Mouse (Mus musculus) forebrain, embryonic 16.5 days (tissue): ENCODE measurements around the gene Clic1. TPM values are rescaled to one million over a fixed set of nuclear protein-coding genes. Genes with fewer than 3 reads are reported as not detected.

ENCODE experiments used
- ATAC-seq: fragments of 200-750 bp; cut with Nextera tagmentation; 2 replicates; pipeline ENCODE4 v1.8.0; 2017; ENCODE audit warnings: mild to moderate bottlenecking, moderate library complexity
- H3K27ac ChIP-seq: fragments of 300-500 bp; sonication (generic); 2 replicates; pipeline ENCODE4 v1.5.1; 2014; ENCODE audit warnings: low read length, control low read depth
- H3K27me3 ChIP-seq: fragments of 300-500 bp; sonication (generic); replicated peaks from 2 replicates; pipeline ENCODE4 v1.6.1; 2014; ENCODE audit warnings: low read length; ENCODE audit not compliant: control insufficient read depth, insufficient read depth
- H3K36me3 ChIP-seq: fragments of 300-500 bp; sonication (generic); 2 replicates; pipeline ENCODE4 v1.6.1; 2014; ENCODE audit not compliant: control insufficient read depth, insufficient read depth
- H3K4me1 ChIP-seq: fragments of 300-500 bp; sonication (generic); replicated peaks from 2 replicates; pipeline ENCODE4 v1.6.1; 2014; ENCODE audit warnings: low read length; ENCODE audit not compliant: control insufficient read depth, insufficient read depth
- H3K4me2 ChIP-seq: fragments of 300-500 bp; sonication (generic); 2 replicates; pipeline ENCODE4 v1.6.1; 2014; ENCODE audit warnings: mild to moderate bottlenecking, low read length, control low read depth
- H3K4me3 ChIP-seq: fragments of 300-500 bp; sonication (generic); replicated peaks from 2 replicates; pipeline ENCODE4 v1.5.1; 2014; ENCODE audit warnings: mild to moderate bottlenecking, low read length, control low read depth
- H3K9ac ChIP-seq: fragments of 300-500 bp; sonication (generic); replicated peaks from 2 replicates; pipeline ENCODE4 v1.6.1; 2014; ENCODE audit warnings: low read depth, low read length, control low read depth
- H3K9me3 ChIP-seq: fragments of 300-500 bp; sonication (generic); 2 replicates; pipeline ENCODE4 v1.6.1; 2016; ENCODE audit warnings: low read length; ENCODE audit not compliant: control insufficient read depth
- WGBS: fragments of 180-500 bp; shearing (Covaris S2); extraction: QIAGEN DNeasy Blood & Tissue Kit; methylation state at CpG from one replicate; pipeline ENCODE4 v1.1.7; 2014; 5-methylcytosine and 5-hydroxymethylcytosine counted together
- polyA plus RNA-seq: library from polyadenylated mRNA; unstranded; fragments of >200 nt; fragmentation: Nextera tagmentation; extraction: Ambion mirVana; gene quantifications from 2 replicates; pipeline ENCODE4 v1.2.1, GENCODE M21; 2015

Gene Clic1
- polyA plus RNA-seq, 1 experiment from 2014 or later: 79.3 TPM

- Histone ChIP-seq H3K4me1 (peaks cover 10% of the 10 kb centered on the region), H3K4me3 (no peak overlapping the region), H3K4me2 (no peak overlapping the region), H3K36me3 (peaks cover 35% of the 10 kb centered on the region), H3K9ac (no peak overlapping the region), H3K27me3 (no peaks in the 10 kb centered on the region), H3K9me3 (no peaks in the 10 kb centered on the region), H3K27ac (no peak overlapping the region)
- WGBS: 96% methylated on average over 7 of the region's 7 CpGs
- ATAC-seq: no peak
Measured at GRCm38 (mm10) chr17:35007387-35007991, 42.3 kb upstream of the Clic1 start.

- Histone ChIP-seq H3K9ac (no peak overlapping the region), H3K4me1 (no peaks in the 10 kb centered on the region), H3K36me3 (peaks cover 45% of the 10 kb centered on the region), H3K4me3 (no peak overlapping the region), H3K9me3 (no peaks in the 10 kb centered on the region), H3K27ac (no peak overlapping the region), H3K4me2 (no peak overlapping the region), H3K27me3 (no peaks in the 10 kb centered on the region)
- 87% methylated on average over 7 of the region's 7 CpGs for WGBS
- ATAC-seq: no peak
Measured at GRCm38 (mm10) chr17:35009586-35009985, 40.2 kb upstream of the Clic1 start.

GRCm38 (mm10) chr17:35011440-35011839, 38.3 kb upstream of the Clic1 start:
- Histone ChIP-seq H3K4me2 (no peak overlapping the region), H3K4me1 (peaks cover 6% of the 10 kb centered on the region; the same call in 1 of the 2 replicates), H3K9me3 (no peaks in the 10 kb centered on the region), H3K9ac (no peak overlapping the region), H3K27me3 (no peaks in the 10 kb centered on the region), H3K4me3 (no peak overlapping the region), H3K27ac (no peak overlapping the region), H3K36me3 (peaks cover 42% of the 10 kb centered on the region)
- ATAC-seq: no peak
- WGBS: 93% methylated on average over 8 of the region's 8 CpGs

- Histone ChIP-seq H3K9me3 (no peaks in the 10 kb centered on the region), H3K4me1 (peaks cover 6% of the 10 kb centered on the region; the same call in 1 of the 2 replicates), H3K27me3 (no peaks in the 10 kb centered on the region), H3K9ac (no peak overlapping the region), H3K27ac (no peak overlapping the region), H3K4me2 (no peak overlapping the region), H3K36me3 (peaks cover 42% of the 10 kb centered on the region), H3K4me3 (no peak overlapping the region)
- WGBS: 92% methylated on average over 13 of the region's 13 CpGs
- ATAC-seq: no peak
Measured at GRCm38 (mm10) chr17:35012430-35012829, 37.3 kb upstream of the Clic1 start.

GRCm38 (mm10) chr17:35013221-35013620, 36.5 kb upstream of the Clic1 start:
- WGBS: 88% methylated on average over 6 of the region's 6 CpGs
- Histone ChIP-seq H3K4me2 (no peak overlapping the region), H3K4me3 (no peak overlapping the region), H3K9me3 (no peaks in the 10 kb centered on the region), H3K36me3 (peaks cover 40% of the 10 kb centered on the region), H3K9ac (no peak overlapping the region), H3K27me3 (no peaks in the 10 kb centered on the region), H3K27ac (no peak overlapping the region), H3K4me1 (peaks cover 6% of the 10 kb centered on the region; the same call in 1 of the 2 replicates)
- ATAC-seq: no peak

GRCm38 (mm10) chr17:35015296-35015695, 34.5 kb upstream of the Clic1 start:
- no peak for ATAC-seq
- H3K4me1 ChIP-seq: peaks cover 6% of the 10 kb centered on the region; the same call in 1 of the 2 replicates
- no peak overlapping the region for H3K4me3 ChIP-seq
- no peak overlapping the region for H3K27ac ChIP-seq
- 92% methylated on average over 16 of the region's 16 CpGs for WGBS
- H3K4me2 ChIP-seq: no peak overlapping the region
- no peak overlapping the region for H3K9ac ChIP-seq
- H3K36me3 ChIP-seq: peaks cover 34% of the 10 kb centered on the region
- H3K27me3 ChIP-seq: no peaks in the 10 kb centered on the region
- no peaks in the 10 kb centered on the region for H3K9me3 ChIP-seq

- whole genome bisulfite sequencing: 38% methylated on average over 12 of the region's 12 CpGs
- peak; percentile 53; the same call in 1 of the 2 replicates for ATAC-seq
Measured at GRCm38 (mm10) chr17:35016376-35016775, 33.4 kb upstream of the Clic1 start, which contains the start of gene Vwa7. Gene Vwa7 (plus strand): TSS chr17:35016579.

GRCm38 (mm10) chr17:35016791-35017705, 32.7 kb upstream of the Clic1 start:
- ATAC-seq: no peak
- H3K9me3 ChIP-seq: no peaks in the 10 kb centered on the region
- 82% methylated on average over 10 of the region's 10 CpGs for WGBS
- peaks cover 21% of the 10 kb centered on the region for H3K36me3 ChIP-seq
- H3K9ac ChIP-seq: no peak overlapping the region
- peaks cover 12% of the 10 kb centered on the region for H3K4me1 ChIP-seq
- H3K4me2 ChIP-seq: no peak overlapping the region
- H3K4me3 ChIP-seq: no peak overlapping the region
- H3K27me3 ChIP-seq: no peaks in the 10 kb centered on the region
- no peak overlapping the region for H3K27ac ChIP-seq

More at GRCm38 (mm10) chr17:35016376-35016775, 33.4 kb upstream of the Clic1 start, which contains the start of gene Vwa7:
- H3K4me1 ChIP-seq: peaks cover 8% of the 10 kb centered on the region
- H3K27me3 ChIP-seq: no peaks in the 10 kb centered on the region
- H3K36me3 ChIP-seq: peaks cover 28% of the 10 kb centered on the region
- H3K9ac ChIP-seq: no peak within 1 kb of the TSS; the same call in 1 of the 2 replicates
- no peak within 1 kb of the TSS for H3K27ac ChIP-seq
- H3K4me2 ChIP-seq: no peak within 1 kb of the TSS
- no peak within 1 kb of the TSS for H3K4me3 ChIP-seq
- no peaks in the 10 kb centered on the region for H3K9me3 ChIP-seq

GRCm38 (mm10) chr17:35017706-35018030, 32.1 kb upstream of the Clic1 start:
- Histone ChIP-seq H3K9ac (no peak overlapping the region), H3K9me3 (no peaks in the 10 kb centered on the region), H3K4me3 (no peak overlapping the region), H3K4me1 (peaks cover 12% of the 10 kb centered on the region), H3K27me3 (no peaks in the 10 kb centered on the region), H3K36me3 (peaks cover 20% of the 10 kb centered on the region), H3K4me2 (no peak overlapping the region), H3K27ac (no peak overlapping the region)
- 76% methylated on average over 14 of the region's 14 CpGs for WGBS
- no peak for ATAC-seq
